Comparison of ENCODE assay signal across 21 mouse cellular contexts in genomic region chr4:140129553-140130275, GRCm38 (mm10).
DNase-seq lines count a peak whose midpoint lies in the region; ATAC-seq and TF ChIP-seq lines count a peak whose summit lies in the region.
"Had no signal": no experiment of that assay in that cellular context is flagged by ENCODE, and none has a peak within 500 bp of the region (broad histone marks: within the 10 kb centered on the region; RNA-seq: fewer than 3 reads in every experiment).

No protein-coding gene starts in this region.

- H3K4me2 ChIP-seq in hindbrain, embryonic 13.5 days, result no peak overlapping the region
- no peak overlapping the region for H3K4me2 ChIP-seq in hindbrain, embryonic 11.5 days (replicated peaks; ENCODE audit: low read depth, low read length)
- H3K4me2 ChIP-seq in midbrain, embryonic 13.5 days (replicated peaks), result no peak overlapping the region
- H3K4me2 ChIP-seq: embryonic facial prominence, embryonic 15.5 days; heart, embryonic 13.5 days had no signal

- H3K9ac ChIP-seq in hindbrain, embryonic 13.5 days, result peak overlapping the region; percentile 46
- no peak overlapping the region for H3K9ac ChIP-seq in hindbrain, embryonic 11.5 days (ENCODE audit: low read depth, low read length)
- peak overlapping the region; percentile 25; the same call in 1 of the 2 replicates for H3K9ac ChIP-seq in midbrain, embryonic 13.5 days (replicated peaks)
- H3K9ac ChIP-seq: embryonic facial prominence, embryonic 15.5 days; heart, embryonic 13.5 days; liver, postnatal 0 days had no signal

- peaks cover 33% of the 10 kb centered on the region for H3K4me1 ChIP-seq in hindbrain, embryonic 13.5 days (replicated peaks)
- H3K4me1 ChIP-seq in hindbrain, embryonic 11.5 days (replicated peaks; ENCODE audit: control insufficient read depth, insufficient read depth, low read length), result 0 out of 2 replicates have a peak, but pooled peaks cover 11% of the 10 kb centered on the region
- peaks cover 42% of the 10 kb centered on the region for H3K4me1 ChIP-seq in midbrain, embryonic 13.5 days (replicated peaks)
- H3K4me1 ChIP-seq: embryonic facial prominence, embryonic 15.5 days; megakaryocyte, embryonic 14.5 days had no signal

- H3K36me3 ChIP-seq in hindbrain, embryonic 13.5 days, result no peaks in the 10 kb centered on the region
- no peaks in the 10 kb centered on the region for H3K36me3 ChIP-seq in hindbrain, embryonic 11.5 days (ENCODE audit: control insufficient read depth, insufficient read depth, low read length)
- no peaks in the 10 kb centered on the region for H3K36me3 ChIP-seq in midbrain, embryonic 13.5 days
- H3K36me3 ChIP-seq: embryonic facial prominence, embryonic 15.5 days; heart, embryonic 13.5 days; limb, embryonic 10.5 days had no signal

- no peak for ATAC-seq in cerebellum, adult (ENCODE audit: insufficient number of reproducible peaks, low FRiP score, low TSS enrichment)
- no peak for ATAC-seq in hindbrain, embryonic 13.5 days (ENCODE audit: low FRiP score)
- no peak for ATAC-seq in hindbrain, embryonic 11.5 days (ENCODE audit: low FRiP score)
- ATAC-seq in midbrain, embryonic 13.5 days, result no peak
- ATAC-seq: liver, postnatal 0 days had no signal

- H3K27me3 ChIP-seq in hindbrain, embryonic 13.5 days, result no peaks in the 10 kb centered on the region
- no peaks in the 10 kb centered on the region; the same call in 1 of the 2 replicates for H3K27me3 ChIP-seq in hindbrain, embryonic 11.5 days (ENCODE audit: control insufficient read depth, insufficient read depth, low read length)
- 0 out of 2 replicates have a peak, but pooled peaks cover 3% of the 10 kb centered on the region for H3K27me3 ChIP-seq in midbrain, embryonic 13.5 days

- no peak for TF ChIP-seq POLR2A in brain, embryonic 14.5 days (IDR thresholded peaks at IDR 0.05; ENCODE audit: borderline replicate concordance, extremely low read depth, insufficient read depth, insufficient read length, poor library complexity, severe bottlenecking)

- H3K9me3 ChIP-seq in hindbrain, embryonic 13.5 days, result no peaks in the 10 kb centered on the region
- no peaks in the 10 kb centered on the region for H3K9me3 ChIP-seq in hindbrain, embryonic 11.5 days (ENCODE audit: control insufficient read depth, low read length)
- no peaks in the 10 kb centered on the region for H3K9me3 ChIP-seq in midbrain, embryonic 13.5 days
- H3K9me3 ChIP-seq: embryonic facial prominence, embryonic 15.5 days; heart, embryonic 13.5 days; limb, embryonic 10.5 days; megakaryocyte, embryonic 14.5 days had no signal

- peak; percentile 52 to 68 for DNase-seq in cerebellum, postnatal 14 days
- no peak for DNase-seq in hindbrain, embryonic 11.5 days (ENCODE audit: low spot score)
- DNase-seq in brain, embryonic 14.5 days (ENCODE audit: low read depth), result peak; percentile 52
- no peak for DNase-seq in gastrocnemius, postnatal 4 days (ENCODE audit: low spot score in 2 of 2)
- no peak for DNase-seq in adrenal gland, postnatal 36 days
- DNase-seq: B cell, adult 2 months; heart, adult 18-20 months; heart, postnatal 36 days; kidney, adult 8-10 months; kidney, postnatal 25 days; liver, postnatal 0 days; right cerebral cortex, postnatal 14 days; thymus, adult 18-20 months; thymus, postnatal 4 days had no signal

- H3K27ac ChIP-seq in hindbrain, embryonic 13.5 days, result 0 out of 2 replicates have a peak overlapping the region, but pooled peaks have one; percentile 35
- no peak overlapping the region for H3K27ac ChIP-seq in hindbrain, embryonic 11.5 days (ENCODE audit: low read depth, low read length)
- peak overlapping the region; percentile 56 for H3K27ac ChIP-seq in midbrain, embryonic 13.5 days
- H3K27ac ChIP-seq: embryonic facial prominence, embryonic 15.5 days; heart, embryonic 13.5 days; limb, embryonic 10.5 days had no signal

- WGBS in hindbrain, embryonic 13.5 days, result 59% methylated on average over 12 of the region's 12 CpGs
- WGBS in hindbrain, embryonic 11.5 days, result 71% methylated on average over 12 of the region's 12 CpGs
- 56% methylated on average over 12 of the region's 12 CpGs for WGBS in midbrain, embryonic 13.5 days

- no peak overlapping the region for H3K4me3 ChIP-seq in hindbrain, embryonic 13.5 days
- H3K4me3 ChIP-seq in hindbrain, embryonic 11.5 days (ENCODE audit: low read depth, low read length), result no peak overlapping the region
- no peak overlapping the region for H3K4me3 ChIP-seq in midbrain, embryonic 13.5 days (replicated peaks)
- H3K4me3 ChIP-seq: embryonic facial prominence, embryonic 15.5 days; heart, embryonic 13.5 days; limb, embryonic 10.5 days; megakaryocyte, embryonic 14.5 days had no signal

- TF ChIP-seq CTCF in brain, embryonic 14.5 days (IDR thresholded peaks at IDR 0.05; ENCODE audit: borderline replicate concordance, extremely low read depth, insufficient read depth, insufficient read length), result no peak

Comparison
In these comparisons a context has a peak if more than half of its experiments do, and no peak if none do; other contexts are left out.
1. DNase-seq: peak in cerebellum, postnatal 14 days (2 of 2) and brain, embryonic 14.5 days (single experiment); none in hindbrain, embryonic 11.5 days (single experiment), gastrocnemius, postnatal 4 days (0 of 2) and adrenal gland, postnatal 36 days (0 of 2).